Mouse (Mus musculus) liver, adult 2 months (tissue): ENCODE data around the gene Pi4kb.

Source experiments
- CTCF ChIP-seq: fragments of 200-500 bp; IDR thresholded peaks from 2 replicates; pipeline ENCODE4 v1.5.1; 2011; ENCODE audit warnings: low read depth, low read length, control low read depth
- POLR2A ChIP-seq: fragments of 200-500 bp; IDR thresholded peaks from 2 replicates; pipeline ENCODE4 v1.6.1; 2011; ENCODE audit warnings: low read length, control low read depth; ENCODE audit not compliant: insufficient read depth; ENCODE audit errors: extremely low read depth

DNA sequence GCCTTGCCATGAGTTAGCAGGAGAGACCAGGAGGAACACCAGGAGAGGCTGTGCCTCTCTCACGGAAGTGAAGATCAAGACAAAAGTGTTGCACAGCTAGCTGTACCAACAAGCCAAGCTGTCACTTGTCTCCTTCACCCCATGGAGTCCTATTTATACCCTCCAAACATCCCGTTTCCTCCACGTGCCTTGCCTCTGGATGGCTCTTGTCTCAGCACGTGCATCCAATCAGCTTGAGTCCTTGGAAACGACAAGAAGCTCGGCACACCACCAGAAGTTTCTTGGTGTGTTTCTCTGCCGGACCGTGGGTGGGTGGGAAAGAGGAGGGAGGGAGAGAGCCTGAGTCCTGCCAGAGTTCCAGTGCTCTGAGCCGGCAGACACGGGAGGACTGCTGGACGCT lies 50.0 kb downstream of the Pi4kb start:
- TF ChIP-seq CTCF, result no peak
- no peak for TF ChIP-seq POLR2A
